Mouse (Mus musculus): ENCODE measurements at regions not wholly inside any gene's neighbourhood (a gene's known extent, or its start where the extent isn't known, plus 50 kb on each side); places are given as distances from the start of the nearest gene placed in this dataset.
A peak's percentile ranks its signal among the peaks of the same experiment; 100 is the strongest.
"Not testable (repeated sequence)": the region's sequence is repeated elsewhere in the genome, so short reads cannot be mapped to it uniquely, and the experiment has no call there.

DNA sequence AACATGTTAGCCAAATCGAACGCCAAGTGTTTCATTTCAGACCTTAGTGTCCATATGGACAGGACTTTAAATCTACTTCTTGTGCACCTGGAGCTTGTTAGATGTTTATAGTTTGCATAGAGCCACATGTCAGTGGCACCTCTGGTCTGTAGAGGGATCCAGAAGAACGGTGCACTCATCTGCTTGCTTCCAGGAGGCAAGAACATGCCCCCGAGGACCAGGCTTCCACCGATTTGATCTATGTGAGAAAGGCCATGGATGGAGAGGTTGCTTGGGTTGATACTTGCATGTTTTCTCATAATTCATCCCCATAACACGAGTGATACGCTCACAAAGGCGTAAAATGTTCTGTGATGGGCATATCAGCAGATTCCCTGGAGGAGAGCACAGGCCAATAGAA, 177.8 kb downstream of the Enc1 start:
- no peak for DNase-seq

GRCm38 (mm10) chr13:97418081-97418480, 177.2 kb downstream of the Enc1 start:
- DNase-seq: no peak

- DNase-seq: no peak
These were observed 175.2 kb downstream of the Enc1 start for GRCm38 (mm10) chr13:97415927-97416709.

DNA sequence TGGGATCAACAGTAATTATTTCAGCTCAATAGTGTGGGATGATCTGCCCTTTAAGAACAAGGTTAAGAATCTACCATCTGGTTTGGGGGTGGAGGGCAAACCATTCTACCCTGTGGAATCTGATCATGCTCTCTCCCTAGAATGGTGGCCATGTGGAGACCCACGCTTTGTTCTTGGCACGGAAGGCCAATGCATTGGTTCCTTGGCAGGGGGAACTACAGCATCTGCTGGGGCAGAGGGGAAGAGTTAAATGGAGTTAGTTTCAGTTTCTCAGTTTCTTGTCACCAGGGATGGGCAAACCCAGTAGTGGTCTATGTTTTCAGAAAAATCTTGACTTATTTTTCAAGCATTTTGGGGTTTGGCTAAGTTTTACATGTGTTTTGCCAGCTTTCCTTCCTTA, 174.5 kb downstream of the Enc1 start:
- DNase-seq: no peak

- DNase-seq: no peak
These were observed 171.2 kb downstream of the Enc1 start for GRCm38 (mm10) chr13:97412151-97412550.

- DNase-seq: no peak
These were observed 169.8 kb downstream of the Enc1 start for GRCm38 (mm10) chr13:97410550-97411201.

GRCm38 (mm10) chr13:97409891-97410525, 169.1 kb downstream of the Enc1 start:
- DNase-seq: no peak

DNA sequence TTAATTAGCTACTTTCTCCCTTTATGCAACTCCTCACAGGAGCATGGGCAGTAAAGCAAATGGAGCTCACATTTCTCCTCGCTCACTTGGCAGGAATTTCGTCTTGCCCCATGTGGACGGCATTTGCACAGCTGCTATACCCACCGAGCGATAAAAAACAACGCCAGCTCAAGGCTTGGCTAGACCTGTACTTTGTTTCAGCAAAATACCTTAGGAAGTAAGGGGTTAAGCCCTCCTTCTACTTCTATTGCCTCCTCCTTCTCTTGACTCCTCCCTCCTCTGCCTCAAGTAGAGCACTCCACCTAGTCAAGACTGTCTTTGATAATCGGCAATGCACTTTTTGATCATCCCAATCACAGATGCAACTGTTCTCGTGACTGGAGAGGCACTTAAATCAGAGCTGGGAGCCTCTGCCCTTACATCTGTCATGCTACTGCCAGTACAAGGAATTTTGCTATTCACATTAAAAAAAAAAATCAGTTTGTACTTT, 168.4 kb downstream of the Enc1 start:
- no peak for DNase-seq

DNA sequence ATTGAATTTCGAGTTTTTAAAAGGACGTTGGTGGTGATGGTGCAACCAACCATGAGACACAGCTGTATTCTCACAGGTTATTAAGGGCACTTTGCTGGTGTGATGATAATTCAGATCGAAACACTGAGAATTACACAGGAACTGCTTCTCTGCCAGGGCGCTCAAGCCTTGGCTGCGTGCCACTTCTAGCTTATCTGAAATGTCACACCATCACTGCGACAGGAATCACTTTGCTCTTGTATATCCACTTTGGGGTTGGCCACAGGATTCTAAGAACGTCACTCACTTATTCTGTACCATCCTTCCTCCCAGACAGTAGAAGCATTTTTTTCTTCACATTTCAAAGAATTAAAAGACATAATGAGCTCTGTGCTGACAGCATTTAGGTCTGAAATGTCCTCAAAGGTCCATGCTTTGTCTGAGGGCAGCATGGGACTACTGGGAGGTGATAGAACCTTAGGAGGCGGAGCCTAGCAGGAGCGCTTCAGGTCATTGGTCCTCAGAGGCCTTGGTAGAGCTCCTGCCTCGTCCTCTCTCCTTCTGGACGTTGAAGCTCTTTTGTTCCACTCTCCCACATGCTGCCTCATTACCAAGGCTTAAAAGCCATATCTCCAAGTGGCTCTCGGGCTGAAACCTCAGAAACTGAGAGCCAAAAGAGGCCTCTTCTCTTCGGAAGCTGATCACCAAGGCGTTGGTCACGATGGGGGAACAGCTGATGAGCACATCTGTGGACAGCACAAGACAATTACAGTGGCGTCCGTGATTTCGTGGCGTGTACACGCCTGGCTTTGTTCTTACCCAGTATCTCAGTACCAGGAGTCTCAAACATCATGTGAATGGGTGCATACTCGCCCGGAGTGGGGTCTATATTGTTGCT, 167.7 kb downstream of the Enc1 start:
- DNase-seq: peak in 1 of 2 experiments; percentile 21

GRCm38 (mm10) chr13:97407773-97408172, 166.9 kb downstream of the Enc1 start:
- DNase-seq: no peak

DNA sequence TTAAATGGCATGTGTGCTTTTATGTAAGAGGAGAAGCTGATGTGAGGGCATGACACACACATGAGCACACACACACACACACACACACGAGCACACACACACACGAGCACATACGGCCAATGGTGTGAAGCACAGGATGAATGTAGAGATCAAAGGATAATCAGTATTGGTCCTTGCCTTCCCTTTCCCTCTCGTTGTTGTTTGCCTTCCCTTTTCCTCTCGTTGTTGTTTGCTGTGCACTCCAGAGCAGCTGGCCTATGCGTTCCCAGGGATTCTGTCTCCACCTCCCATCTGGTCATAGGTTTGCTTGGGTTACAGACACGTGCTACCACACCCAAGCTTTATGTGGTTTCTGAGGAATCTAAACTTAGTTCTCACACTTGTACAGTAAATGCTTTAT, 165.8 kb downstream of the Enc1 start:
- peak; percentile 42 to 59 for DNase-seq

DNA sequence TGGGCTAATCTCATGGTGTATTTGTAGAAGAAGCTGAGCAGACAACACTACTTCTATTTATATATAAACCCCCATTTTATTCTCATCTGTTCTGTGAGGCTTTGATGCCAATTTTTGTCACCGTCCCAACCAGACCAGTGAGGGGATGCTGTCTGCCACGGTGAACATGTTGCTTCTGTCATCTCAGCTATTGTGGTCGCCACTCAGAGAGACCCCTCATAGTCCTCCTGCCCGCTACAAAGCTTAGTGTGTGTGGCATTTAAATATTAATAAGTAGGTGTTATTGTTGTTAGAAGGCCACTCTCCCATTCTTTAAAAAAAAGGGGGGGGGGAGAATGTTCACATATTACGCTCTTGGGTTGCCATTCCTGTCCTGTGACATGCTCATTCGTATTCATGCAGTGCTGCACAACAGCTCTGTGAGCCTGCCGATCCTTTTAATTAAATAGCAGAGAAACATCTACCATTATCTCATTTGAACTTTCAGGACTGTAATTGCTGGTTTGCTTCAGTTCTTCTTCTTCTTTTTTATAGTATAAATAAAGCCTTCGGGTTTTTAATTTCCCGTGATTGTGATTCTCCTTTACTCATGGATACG, 161.4 kb downstream of the Enc1 start:
- no peak for DNase-seq

- DNase-seq: no peak
These were observed 160.7 kb downstream of the Enc1 start for GRCm38 (mm10) chr13:97401620-97402019.

GRCm38 (mm10) chr13:97398041-97398440, 157.1 kb downstream of the Enc1 start:
- DNase-seq: no peak

GRCm38 (mm10) chr13:97396899-97397640, 156.2 kb downstream of the Enc1 start:
- DNase-seq: no peak

DNA sequence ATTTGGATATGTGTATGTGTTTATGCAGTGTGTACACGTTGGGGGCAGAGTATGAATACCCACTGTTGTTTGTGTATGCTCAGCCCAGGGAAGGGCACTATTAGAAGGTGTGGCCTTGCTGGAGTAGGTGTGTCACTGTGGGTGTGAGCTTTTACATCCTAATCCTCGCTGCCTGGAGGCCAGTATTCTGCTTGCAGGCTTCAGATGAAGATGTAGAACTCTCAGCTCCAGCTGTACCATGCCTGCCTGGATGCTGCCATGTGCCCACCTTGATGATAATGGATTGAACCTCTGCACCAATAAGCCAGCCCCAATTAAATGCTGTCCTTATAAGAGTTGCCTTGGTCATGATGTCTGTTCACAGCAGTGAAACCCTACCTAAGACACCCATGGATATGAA, 155.4 kb downstream of the Enc1 start:
- not testable (repeated sequence) for DNase-seq

DNA sequence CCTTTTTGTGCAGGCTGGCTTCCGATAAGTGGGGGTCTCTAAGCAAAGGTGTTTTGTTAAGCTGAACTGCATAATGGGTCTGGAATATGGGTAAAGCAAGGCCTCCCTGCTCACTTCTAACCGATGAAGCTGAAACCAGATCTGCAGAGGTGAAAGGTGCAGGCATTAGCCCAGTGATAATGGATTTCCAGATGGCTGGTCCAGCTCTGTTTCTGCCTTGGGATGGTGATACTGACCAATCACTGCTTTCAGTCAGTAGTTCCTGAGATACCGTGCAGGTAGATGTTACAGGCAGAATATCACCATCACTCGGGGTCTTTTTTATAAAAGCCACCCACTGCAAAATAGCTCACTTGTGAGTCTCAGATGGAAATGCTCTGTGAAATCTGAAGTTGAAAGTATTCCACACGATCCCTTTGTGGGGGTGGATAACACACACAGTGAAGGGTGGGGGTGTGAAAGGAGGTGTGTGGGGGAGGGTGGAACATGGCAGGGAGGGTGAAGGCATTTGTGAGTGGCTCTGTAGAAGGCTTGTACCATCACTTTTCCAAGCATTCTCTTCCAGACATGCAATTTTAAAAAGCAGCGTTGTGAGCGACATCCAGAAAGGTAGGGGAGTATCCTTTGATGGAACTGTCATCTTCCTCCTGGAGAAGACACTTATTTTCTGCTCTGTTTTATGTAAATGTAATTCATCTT, 154.0 kb downstream of the Enc1 start:
- no peak for DNase-seq

DNA sequence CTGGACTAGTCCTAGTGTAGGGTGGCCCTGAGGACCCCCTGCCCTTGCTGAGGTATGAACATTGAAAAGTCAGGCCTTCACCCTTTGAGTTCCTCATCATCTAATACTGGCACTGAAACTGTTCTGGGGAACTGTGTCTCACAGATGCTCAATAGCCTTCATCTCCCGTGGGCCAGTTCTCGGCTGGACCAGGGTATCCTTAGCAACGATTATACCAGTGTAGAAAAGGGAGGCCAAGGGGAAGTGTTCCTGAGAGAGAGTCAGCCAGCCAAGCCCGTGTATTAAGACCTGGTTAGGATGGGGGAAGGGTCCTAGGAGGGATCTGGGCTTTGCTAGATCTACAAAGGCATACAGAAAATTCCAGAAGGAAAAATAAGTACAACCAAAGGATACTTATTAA, 153.2 kb downstream of the Enc1 start:
- DNase-seq: no peak

DNA sequence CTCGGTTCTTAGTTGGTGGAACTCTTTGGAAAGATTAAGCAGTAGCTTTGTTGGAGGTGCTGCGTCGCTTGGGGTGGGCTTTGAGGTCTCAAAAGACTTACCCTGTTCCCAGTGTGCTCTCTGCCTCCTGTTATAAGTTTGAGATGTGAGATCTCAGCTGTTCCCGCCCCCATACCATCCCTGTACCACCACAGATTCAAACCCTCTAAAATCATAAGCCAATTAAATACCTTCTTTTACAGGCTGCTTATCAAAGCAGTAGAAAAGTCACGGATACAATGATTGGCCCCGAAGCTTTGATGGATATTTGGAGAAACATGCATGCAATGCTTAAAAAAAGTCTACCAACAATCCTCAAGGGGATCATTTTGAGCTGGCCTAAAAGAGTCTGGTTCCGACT, 152.6 kb downstream of the Enc1 start:
- no peak for DNase-seq

GRCm38 (mm10) chr13:97390449-97390930, 149.6 kb downstream of the Enc1 start:
- peak in 1 of 2 experiments; percentile 31 for DNase-seq

Measured in lung, adult 18-20 months (tissue).